Mouse (Mus musculus): ENCODE data around the gene Chek1.
A peak's percentile ranks its signal among the peaks of the same experiment; 100 is the strongest.

Gene Chek1

DNA sequence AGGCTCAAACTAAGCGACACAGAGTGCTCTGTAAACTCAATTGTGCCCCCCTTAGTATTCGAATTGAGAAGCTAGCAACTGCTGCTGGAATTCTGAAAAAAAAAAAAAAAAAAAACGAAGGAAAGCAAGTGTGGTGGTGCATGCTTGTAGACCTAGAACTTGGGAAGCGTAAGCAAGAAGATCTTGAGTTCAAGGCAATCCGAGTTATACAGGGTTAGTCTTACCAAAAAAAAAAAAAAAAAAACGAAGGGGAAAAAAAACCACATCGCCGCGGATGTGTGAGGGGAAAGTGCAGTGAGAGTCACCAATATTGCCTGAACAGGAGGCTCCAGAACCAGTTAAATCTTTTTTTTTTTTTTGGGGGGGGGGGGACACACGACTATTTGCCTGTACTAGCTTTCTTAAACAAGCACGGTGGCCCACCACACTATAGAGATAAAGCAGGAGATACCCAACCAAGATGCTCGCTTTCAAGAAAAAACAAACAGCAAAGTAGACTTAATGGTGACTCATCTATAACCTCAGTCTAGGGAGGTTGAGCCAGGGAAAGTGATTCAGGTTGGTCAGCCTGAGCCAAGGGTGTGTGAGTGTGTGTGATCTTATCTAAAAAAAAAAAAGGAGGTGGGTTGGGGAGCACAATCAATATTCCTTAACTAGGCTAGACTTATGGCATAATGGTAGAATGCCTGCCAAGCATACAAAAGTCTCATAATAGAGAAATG, at the start of gene Chek1:
Gene Chek1 (minus strand): TSS at position 32 of the 722 bp plus-strand sequence.
- DNase-seq = no peak

DNA sequence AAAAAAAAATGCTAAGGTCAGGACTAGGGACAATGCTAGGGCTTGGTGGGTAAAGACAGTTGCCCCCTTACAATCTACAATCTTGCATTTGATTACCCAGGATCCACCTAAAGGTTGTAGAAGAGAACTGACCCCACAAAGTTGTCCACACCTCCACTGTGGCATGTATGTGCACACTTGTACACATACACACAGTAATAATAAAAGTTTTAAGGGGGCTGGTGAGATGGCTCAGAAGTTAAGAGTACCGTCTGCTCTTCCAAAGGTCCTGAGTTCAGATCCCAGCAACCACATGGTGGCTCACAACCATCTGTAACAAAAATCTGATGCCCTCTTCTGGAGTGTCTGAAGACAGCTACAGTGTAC, 42.2 kb upstream of the Chek1 start:
- DNase-seq = no peak

- peak; percentile 60 for DNase-seq
These were observed 41.5 kb upstream of the Chek1 start for GRCm38 (mm10) chr9:36768156-36769047.

- DNase-seq = peak; percentile 96
These were observed 40.6 kb upstream of the Chek1 start, which contains the start of gene Stt3a for GRCm38 (mm10) chr9:36767203-36768143. TSS of gene Stt3a (minus strand) at chr9:36767679.

DNA sequence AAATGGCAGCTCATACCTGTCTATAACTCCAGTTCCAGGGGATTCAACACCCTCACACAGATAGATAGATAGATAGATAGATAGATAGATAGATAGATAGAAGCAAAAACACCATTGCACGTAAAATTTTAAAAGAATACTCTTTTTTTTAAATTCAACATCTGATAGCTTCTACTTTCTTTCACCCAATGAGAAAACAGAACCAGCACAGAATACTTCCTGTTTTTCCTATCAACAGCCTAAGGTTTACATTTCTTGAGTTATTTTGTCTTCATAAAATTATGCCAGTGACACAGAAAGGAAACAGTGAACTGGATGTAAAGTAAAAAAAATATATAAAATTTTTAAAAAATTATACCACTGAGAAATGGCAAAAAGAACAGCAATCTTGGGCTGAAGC, 37.5 kb upstream of the Chek1 start:
- DNase-seq = no peak

DNA sequence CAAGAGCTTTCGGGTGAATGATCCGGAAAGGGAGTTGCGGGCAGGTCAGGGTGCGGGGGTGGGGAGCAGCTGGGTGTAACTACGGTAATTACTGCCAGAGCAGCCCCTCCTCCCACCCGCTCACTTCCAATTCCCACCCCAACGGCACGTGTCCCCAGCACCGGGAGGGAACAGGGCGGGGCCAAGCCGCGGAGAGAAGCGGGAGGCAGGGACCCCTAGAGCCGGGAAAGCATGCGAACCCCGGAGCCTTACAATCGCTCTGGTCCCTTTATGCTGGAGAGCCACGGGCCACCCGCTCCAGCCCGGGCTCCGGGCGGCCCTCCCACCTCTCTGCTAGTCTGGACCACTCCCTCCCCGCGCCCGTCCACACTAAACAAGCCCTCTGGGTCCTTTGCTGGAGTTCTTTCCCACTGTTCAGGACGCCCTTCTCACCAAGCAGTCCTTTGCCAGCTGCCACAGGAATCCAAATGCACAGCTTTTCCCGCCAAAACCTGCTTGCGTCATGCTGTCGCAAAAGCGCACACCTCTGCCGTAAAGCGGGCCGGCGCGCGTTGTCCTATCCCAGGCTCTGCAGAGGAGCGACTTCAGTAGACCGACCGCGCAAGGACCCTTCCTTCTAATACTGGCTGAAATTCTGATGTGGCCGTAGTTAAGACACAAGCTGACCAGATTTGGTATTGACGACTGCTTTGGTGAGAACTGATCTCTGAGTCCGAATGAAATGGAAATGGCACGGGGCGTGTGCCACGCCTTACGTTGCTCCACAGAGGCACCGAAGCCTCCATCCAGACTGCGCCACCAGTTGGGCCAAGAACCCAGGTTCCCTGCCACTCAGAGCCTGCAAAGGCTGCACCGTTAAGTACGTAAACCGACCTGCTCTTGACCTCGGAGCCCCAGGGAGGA, 483 bp downstream of the Chek1 start:
- DNase-seq = peak; percentile 89

- no peak for DNase-seq
These were observed 10.2 kb downstream of the Chek1 start for GRCm38 (mm10) chr9:36716624-36717023.

DNA sequence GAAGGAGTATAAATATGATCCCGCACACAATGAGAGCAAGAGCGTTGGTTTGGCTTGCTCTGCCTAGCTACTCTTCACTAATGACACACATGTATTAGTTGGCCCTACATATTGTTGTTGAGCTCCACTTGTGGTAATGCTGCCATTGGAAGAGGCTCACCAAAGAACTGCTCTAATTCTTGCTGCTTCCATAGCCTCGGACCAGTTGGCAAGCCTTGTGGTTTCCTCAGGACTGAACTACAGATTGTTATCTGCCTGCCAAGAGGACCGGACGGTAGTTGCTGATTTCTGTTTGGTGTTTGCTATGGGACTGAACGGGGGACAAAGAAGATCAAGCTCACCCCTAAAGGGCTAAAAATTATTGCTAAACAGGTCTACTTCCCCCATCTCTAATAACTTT, 19.6 kb downstream of the Chek1 start:
- no peak for DNase-seq

DNA sequence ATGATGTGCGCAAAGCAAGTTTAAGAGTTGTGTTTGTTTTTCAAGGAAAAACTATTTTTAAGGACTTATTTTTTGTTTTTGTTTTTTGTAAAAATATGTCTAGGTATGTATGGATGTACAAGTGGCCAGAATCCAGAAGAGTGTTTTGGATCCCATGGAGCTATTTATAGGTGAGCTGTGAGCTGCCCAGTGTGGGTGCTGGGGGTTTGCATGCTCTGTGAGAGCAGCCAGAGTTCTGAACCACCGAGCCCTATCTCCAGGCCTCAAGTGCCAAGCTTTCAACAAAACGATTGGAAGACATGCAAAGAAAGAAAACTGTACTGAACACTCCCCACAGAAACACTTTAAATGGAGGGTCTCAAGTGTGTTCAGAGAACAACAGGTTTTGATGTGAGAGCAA, 20.9 kb downstream of the Chek1 start:
- DNase-seq = no peak

- DNase-seq = no peak
These were observed 32.6 kb downstream of the Chek1 start for GRCm38 (mm10) chr9:36694276-36694675.

DNA sequence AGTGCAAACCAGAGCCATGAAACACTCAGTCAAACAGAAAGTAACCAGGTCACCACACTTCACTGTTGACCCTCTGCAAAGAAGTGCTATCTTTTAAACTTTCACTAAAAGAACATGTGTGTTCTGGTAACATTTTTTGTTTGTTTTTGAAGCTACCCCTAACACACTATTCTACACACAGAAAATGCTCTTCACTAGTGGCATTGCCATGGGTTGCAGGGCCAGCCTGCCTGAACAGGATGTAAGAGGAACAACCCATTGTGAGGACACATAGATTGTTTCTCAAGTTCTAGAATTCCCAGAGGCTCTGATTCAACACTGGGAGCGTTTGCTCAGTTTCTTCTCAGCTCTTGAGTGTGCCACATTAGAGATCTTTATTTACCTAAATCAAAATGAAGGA, 33.9 kb downstream of the Chek1 start, which contains the start of gene Acrv1:
Gene Acrv1 (plus strand): TSS at position 301 of the 400 bp plus-strand sequence.
- DNase-seq = no peak

DNA sequence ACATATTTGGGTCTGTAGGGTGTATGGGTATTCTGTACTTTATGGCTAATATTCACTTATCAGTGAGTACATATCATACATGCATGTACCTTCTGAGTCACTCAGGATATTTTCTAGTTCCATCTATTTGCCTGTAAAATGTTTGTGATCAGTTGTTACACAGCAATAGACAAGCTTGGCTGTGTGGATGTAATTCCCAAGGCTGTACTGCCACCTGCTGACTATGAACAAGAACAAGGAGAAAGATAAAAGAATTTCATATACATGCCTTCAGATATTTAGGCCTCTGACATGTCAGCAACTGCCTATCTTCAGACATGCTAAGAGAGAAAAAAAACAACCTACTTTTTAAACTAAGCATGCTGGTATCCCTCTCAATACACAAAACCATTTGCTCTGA, 39.5 kb downstream of the Chek1 start:
- no peak for DNase-seq

- DNase-seq = no peak
These were observed 45.4 kb downstream of the Chek1 start for GRCm38 (mm10) chr9:36681424-36681823.
